Mouse (Mus musculus): Measurements from ENCODE around the gene Olfr1465.

The Olfr1465 gene

DNA sequence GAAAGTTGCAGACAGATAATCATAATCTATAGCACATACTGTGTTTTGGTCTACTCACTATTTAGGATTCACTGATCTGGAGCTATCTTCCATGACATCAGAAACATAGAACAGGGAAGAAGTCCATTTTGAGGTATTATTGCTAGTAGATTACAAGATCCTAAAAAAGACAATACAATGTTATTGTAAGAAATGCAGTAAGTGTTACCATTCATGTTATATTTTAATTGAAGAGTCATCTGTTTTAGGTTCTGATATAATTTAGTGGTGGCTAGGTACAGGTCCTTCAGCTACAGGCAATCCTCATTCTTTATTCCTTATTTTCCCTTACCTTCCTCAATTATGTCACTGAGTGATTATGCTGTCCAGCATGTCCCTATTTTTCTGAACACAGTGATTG is at the start of gene Olfr1465:
TSS of gene Olfr1465 (minus strand) at position 101 of the 400 bp plus-strand sequence.
- DNase-seq (ENCODE audit: low spot score in 2 of 2), result no peak

DNA sequence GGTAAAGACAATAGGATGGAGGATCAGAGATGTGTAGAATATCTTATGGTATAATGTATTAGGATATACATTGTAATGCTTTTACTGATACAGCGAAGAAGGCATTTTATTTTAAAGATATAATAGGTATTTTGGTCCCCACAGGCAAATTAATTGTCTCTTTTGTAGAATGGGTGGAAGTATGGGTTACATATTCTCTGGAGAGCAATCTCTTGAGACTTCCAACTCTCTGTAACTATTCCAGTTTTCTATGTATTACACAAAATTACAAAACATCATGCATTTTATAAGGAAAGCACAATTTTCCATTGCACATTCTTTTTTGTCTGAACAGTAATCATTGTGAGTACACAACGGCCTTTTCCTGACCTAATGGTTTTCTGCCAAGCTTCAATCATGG is 46.6 kb upstream of the Olfr1465 start, which contains the start of gene Olfr1467:
TSS of gene Olfr1467 (plus strand) at position 301 of the 400 bp plus-strand sequence.
- no peak for DNase-seq (ENCODE audit: low spot score in 2 of 2)

DNA sequence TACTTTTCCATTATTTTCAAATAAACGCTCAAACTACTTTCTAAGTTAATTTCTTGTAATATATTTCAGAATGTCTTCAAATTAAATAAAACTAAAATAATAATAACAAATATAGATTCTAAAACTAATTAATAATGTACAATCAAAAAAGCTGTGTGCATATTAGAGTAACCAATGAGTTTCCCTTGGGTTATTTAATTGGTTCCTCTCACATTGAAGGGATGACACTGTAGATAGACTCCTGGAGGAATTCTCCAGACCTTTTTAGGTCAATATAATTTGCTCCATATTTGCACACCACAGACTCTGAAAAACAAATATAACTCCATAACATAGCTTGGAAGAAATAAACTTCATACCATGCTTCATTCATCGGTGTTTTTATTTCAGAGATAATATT is 23.2 kb upstream of the Olfr1465 start, which contains the start of gene Olfr1466:
TSS of gene Olfr1466 (plus strand) at position 301 of the 400 bp plus-strand sequence.
- no peak for DNase-seq (ENCODE audit: low spot score in 2 of 2)

All from spleen, postnatal 14 days (tissue).